Mouse (Mus musculus): Measurements from ENCODE around the gene Gdf2. TPM values are rescaled to one million over a fixed set of nuclear protein-coding genes. Genes with fewer than 3 reads are reported as not detected.
A peak's percentile ranks its signal among the peaks of the same experiment; 100 is the strongest.

Gdf2 gene
- polyA plus RNA-seq, 1 experiment = not detected

GRCm38 (mm10) chr14:33956055-33956454 lies 15.2 kb downstream of the Gdf2 start:
- Histone ChIP-seq H3K4me1 (ENCODE audit: control insufficient read depth, insufficient read depth, low read length) (no peaks in the 10 kb centered on the region), H3K27ac (ENCODE audit: insufficient read depth, low read depth, low read length) (no peak overlapping the region), H3K27me3 (replicated peaks; ENCODE audit: control insufficient read depth, insufficient read depth, low read length) (no peaks in the 10 kb centered on the region), H3K4me3 (ENCODE audit: insufficient read depth, low read depth, low read length) (no peak overlapping the region), H3K36me3 (ENCODE audit: control insufficient read depth, insufficient read depth, low read length) (no peaks in the 10 kb centered on the region)
- 78% methylated on average over 13 of the region's 13 CpGs for WGBS
- TF ChIP-seq POLR2A (IDR thresholded peaks at IDR 0.05; ENCODE audit: low read depth, low read length) (no peak), CTCF (conservative IDR thresholded peaks at IDR 0.05; ENCODE audit: insufficient read depth, insufficient read length, low read depth, low read length) (no peak)
- DNase-seq = no peak

- Histone ChIP-seq H3K36me3 (ENCODE audit: control insufficient read depth, insufficient read depth, low read length) (no peaks in the 10 kb centered on the region), H3K4me3 (ENCODE audit: insufficient read depth, low read depth, low read length) (no peak overlapping the region), H3K27ac (ENCODE audit: insufficient read depth, low read depth, low read length) (no peak overlapping the region), H3K4me1 (ENCODE audit: control insufficient read depth, insufficient read depth, low read length) (no peaks in the 10 kb centered on the region), H3K27me3 (replicated peaks; ENCODE audit: control insufficient read depth, insufficient read depth, low read length) (no peaks in the 10 kb centered on the region)
- TF ChIP-seq CTCF (conservative IDR thresholded peaks at IDR 0.05; ENCODE audit: insufficient read depth, insufficient read length, low read depth, low read length) = no peak
- no peak for TF ChIP-seq POLR2A (IDR thresholded peaks at IDR 0.05; ENCODE audit: low read depth, low read length)
- DNase-seq = no peak
- 88% methylated on average over 4 of the region's 4 CpGs for WGBS
These were observed 17.3 kb downstream of the Gdf2 start for GRCm38 (mm10) chr14:33958186-33958585.

- whole genome bisulfite sequencing = 70% methylated on average over 3 of the region's 3 CpGs
- no peaks in the 10 kb centered on the region for H3K36me3 ChIP-seq (ENCODE audit: control insufficient read depth, insufficient read depth, low read length)
- H3K27ac ChIP-seq (ENCODE audit: insufficient read depth, low read depth, low read length) = no peak overlapping the region
- TF ChIP-seq CTCF (conservative IDR thresholded peaks at IDR 0.05; ENCODE audit: insufficient read depth, insufficient read length, low read depth, low read length) (no peak), POLR2A (IDR thresholded peaks at IDR 0.05; ENCODE audit: low read depth, low read length) (no peak)
- no peaks in the 10 kb centered on the region for H3K4me1 ChIP-seq (ENCODE audit: control insufficient read depth, insufficient read depth, low read length)
- DNase-seq = no peak
- H3K4me3 ChIP-seq (ENCODE audit: insufficient read depth, low read depth, low read length) = no peak overlapping the region
- H3K27me3 ChIP-seq (replicated peaks; ENCODE audit: control insufficient read depth, insufficient read depth, low read length) = no peaks in the 10 kb centered on the region
These were observed 18.0 kb downstream of the Gdf2 start for GRCm38 (mm10) chr14:33958841-33959240.

- Histone ChIP-seq H3K27ac (ENCODE audit: insufficient read depth, low read depth, low read length) (no peak overlapping the region), H3K4me3 (ENCODE audit: insufficient read depth, low read depth, low read length) (no peak overlapping the region), H3K36me3 (ENCODE audit: control insufficient read depth, insufficient read depth, low read length) (no peaks in the 10 kb centered on the region), H3K4me1 (ENCODE audit: control insufficient read depth, insufficient read depth, low read length) (no peaks in the 10 kb centered on the region), H3K27me3 (replicated peaks; ENCODE audit: control insufficient read depth, insufficient read depth, low read length) (no peaks in the 10 kb centered on the region)
- 11% methylated on average over 9 of the region's 9 CpGs for WGBS
- peak; percentile 36 for DNase-seq
- no peak for TF ChIP-seq POLR2A (IDR thresholded peaks at IDR 0.05; ENCODE audit: low read depth, low read length)
- TF ChIP-seq CTCF (conservative IDR thresholded peaks at IDR 0.05; ENCODE audit: insufficient read depth, insufficient read length, low read depth, low read length) = peak; percentile 67
These were observed 18.5 kb downstream of the Gdf2 start for GRCm38 (mm10) chr14:33959341-33959740.

- WGBS = 70% methylated on average over 7 of the region's 7 CpGs
- Histone ChIP-seq H3K4me1 (ENCODE audit: control insufficient read depth, insufficient read depth, low read length) (no peaks in the 10 kb centered on the region), H3K36me3 (ENCODE audit: control insufficient read depth, insufficient read depth, low read length) (no peaks in the 10 kb centered on the region), H3K4me3 (ENCODE audit: insufficient read depth, low read depth, low read length) (no peak overlapping the region), H3K27me3 (replicated peaks; ENCODE audit: control insufficient read depth, insufficient read depth, low read length) (no peaks in the 10 kb centered on the region), H3K27ac (ENCODE audit: insufficient read depth, low read depth, low read length) (no peak overlapping the region)
- TF ChIP-seq CTCF (conservative IDR thresholded peaks at IDR 0.05; ENCODE audit: insufficient read depth, insufficient read length, low read depth, low read length) (no peak), POLR2A (IDR thresholded peaks at IDR 0.05; ENCODE audit: low read depth, low read length) (no peak)
- no peak for DNase-seq
These were observed 24.8 kb downstream of the Gdf2 start for GRCm38 (mm10) chr14:33965675-33966074.

- Histone ChIP-seq H3K4me3 (ENCODE audit: insufficient read depth, low read depth, low read length) (no peak overlapping the region), H3K27ac (ENCODE audit: insufficient read depth, low read depth, low read length) (no peak overlapping the region), H3K36me3 (ENCODE audit: control insufficient read depth, insufficient read depth, low read length) (no peaks in the 10 kb centered on the region), H3K4me1 (ENCODE audit: control insufficient read depth, insufficient read depth, low read length) (no peaks in the 10 kb centered on the region), H3K27me3 (replicated peaks; ENCODE audit: control insufficient read depth, insufficient read depth, low read length) (no peaks in the 10 kb centered on the region)
- no peak for DNase-seq
- TF ChIP-seq POLR2A (IDR thresholded peaks at IDR 0.05; ENCODE audit: low read depth, low read length) (no peak), CTCF (conservative IDR thresholded peaks at IDR 0.05; ENCODE audit: insufficient read depth, insufficient read length, low read depth, low read length) (peak; percentile 39; the same call in 1 of the 2 replicates)
- 48% methylated on average over 7 of the region's 7 CpGs for WGBS
These were observed 31.8 kb downstream of the Gdf2 start for GRCm38 (mm10) chr14:33972679-33973078.

GRCm38 (mm10) chr14:33974752-33975151 lies 33.9 kb downstream of the Gdf2 start:
- Histone ChIP-seq H3K36me3 (ENCODE audit: control insufficient read depth, insufficient read depth, low read length) (no peaks in the 10 kb centered on the region), H3K4me1 (ENCODE audit: control insufficient read depth, insufficient read depth, low read length) (no peaks in the 10 kb centered on the region), H3K27me3 (replicated peaks; ENCODE audit: control insufficient read depth, insufficient read depth, low read length) (no peaks in the 10 kb centered on the region), H3K27ac (ENCODE audit: insufficient read depth, low read depth, low read length) (no peak overlapping the region), H3K4me3 (ENCODE audit: insufficient read depth, low read depth, low read length) (no peak overlapping the region)
- TF ChIP-seq POLR2A (IDR thresholded peaks at IDR 0.05; ENCODE audit: low read depth, low read length) = no peak
- no peak for TF ChIP-seq CTCF (conservative IDR thresholded peaks at IDR 0.05; ENCODE audit: insufficient read depth, insufficient read length, low read depth, low read length)
- DNase-seq = no peak
- 75% methylated on average over 5 of the region's 5 CpGs for WGBS
